ENCODE assay signal across 29 mouse cellular contexts in genomic region chr5:17006807-17007522, GRCm38 (mm10).
DNase-seq lines count a peak whose midpoint lies in the region; ATAC-seq and TF ChIP-seq lines count a peak whose summit lies in the region.
"Had no signal": no experiment of that assay in that cellular context is flagged by ENCODE, and none has a peak within 500 bp of the region (broad histone marks: within the 10 kb centered on the region; RNA-seq: fewer than 3 reads in every experiment).

No protein-coding gene starts in this region.

- no peak overlapping the region for H3K4me2 ChIP-seq in kidney, postnatal 0 days (ENCODE audit: low read length)
- H3K4me2 ChIP-seq in lung, postnatal 0 days (replicated peaks; ENCODE audit: low read depth, low read length) = no peak overlapping the region
- H3K4me2 ChIP-seq: forebrain, embryonic 12.5 days; heart, embryonic 13.5 days; hindbrain, embryonic 14.5 days; limb, embryonic 13.5 days; liver, embryonic 13.5 days had no signal

- no peak for TF ChIP-seq EP300 in lung, postnatal 0 days (IDR thresholded peaks at IDR 0.05)

- no peaks in the 10 kb centered on the region for H3K36me3 ChIP-seq in kidney, postnatal 0 days (ENCODE audit: insufficient read depth, low read length)
- no peaks in the 10 kb centered on the region for H3K36me3 ChIP-seq in lung, postnatal 0 days (ENCODE audit: insufficient read depth, low read length)
- H3K36me3 ChIP-seq: forebrain, embryonic 12.5 days; G1E; heart, embryonic 13.5 days; limb, embryonic 13.5 days; liver, embryonic 13.5 days; midbrain, embryonic 10.5 days had no signal

- H3K27me3 ChIP-seq in kidney, postnatal 0 days (ENCODE audit: insufficient read depth, low read length) = no peaks in the 10 kb centered on the region
- no peaks in the 10 kb centered on the region for H3K27me3 ChIP-seq in lung, postnatal 0 days (replicated peaks; ENCODE audit: insufficient read depth, low read length)
- H3K27me3 ChIP-seq: CH12.LX; forebrain, embryonic 12.5 days; heart, embryonic 13.5 days; limb, embryonic 13.5 days; liver, embryonic 13.5 days; Patski had no signal

- H3K27ac ChIP-seq in kidney, postnatal 0 days = no peak overlapping the region
- no peak overlapping the region for H3K27ac ChIP-seq in lung, postnatal 0 days (ENCODE audit: low read length)
- H3K27ac ChIP-seq: forebrain, embryonic 12.5 days; heart, embryonic 13.5 days; hindbrain, embryonic 14.5 days; limb, embryonic 13.5 days; liver, embryonic 13.5 days; midbrain, embryonic 10.5 days had no signal

- TF ChIP-seq CTCF in kidney, postnatal 0 days (IDR thresholded peaks at IDR 0.05; ENCODE audit: low read depth) = no peak
- no peak for TF ChIP-seq CTCF in lung, postnatal 0 days (IDR thresholded peaks at IDR 0.05)

- no peaks in the 10 kb centered on the region for H3K4me1 ChIP-seq in kidney, postnatal 0 days (replicated peaks; ENCODE audit: insufficient read depth, low read length)
- H3K4me1 ChIP-seq in lung, postnatal 0 days (ENCODE audit: insufficient read depth, low read depth, low read length) = no peaks in the 10 kb centered on the region
- H3K4me1 ChIP-seq: forebrain, embryonic 12.5 days; heart, embryonic 13.5 days; limb, embryonic 13.5 days; liver, embryonic 13.5 days; midbrain, embryonic 10.5 days had no signal

- peak; percentile 10 for DNase-seq in kidney, postnatal 0 days (ENCODE audit: low spot score)
- DNase-seq in kidney, postnatal 36 days = no peak
- peak; percentile 52 for DNase-seq in brain, adult 2 months (ENCODE audit: low read depth, low spot score)
- peak; percentile 19 for DNase-seq in embryo, embryonic 10.5 days (ENCODE audit: low spot score)
- DNase-seq in ovary, postnatal 10 days (ENCODE audit: low spot score) = no peak
- no peak for DNase-seq in lung, postnatal 0 days (ENCODE audit: low spot score)
- DNase-seq: B cell, adult 2 months; cerebellum, adult 11-12 months; cerebellum, postnatal 10 days; gastrocnemius, postnatal 14 days; heart, adult 18-20 months; heart, postnatal 14 days; kidney, adult 18-20 months; liver, embryonic 13.5 days; lung, adult 2 months; lung, postnatal 36 days; right cerebral cortex, postnatal 25 days; thymus, postnatal 36 days had no signal

- no peak overlapping the region for H3K9ac ChIP-seq in kidney, postnatal 0 days (ENCODE audit: low read depth, low read length)
- no peak overlapping the region for H3K9ac ChIP-seq in lung, postnatal 0 days (replicated peaks; ENCODE audit: low read depth)
- H3K9ac ChIP-seq: forebrain, embryonic 12.5 days; heart, embryonic 13.5 days; hindbrain, embryonic 14.5 days; limb, embryonic 13.5 days; liver, embryonic 13.5 days had no signal

- H3K4me3 ChIP-seq in kidney, postnatal 0 days (replicated peaks; ENCODE audit: low read depth, low read length) = no peak overlapping the region
- no peak overlapping the region for H3K4me3 ChIP-seq in lung, postnatal 0 days (ENCODE audit: low read depth, low read length)
- H3K4me3 ChIP-seq: erythroblast, embryonic 14.5 days; forebrain, embryonic 12.5 days; heart, embryonic 13.5 days; limb, embryonic 13.5 days; liver, embryonic 13.5 days; midbrain, embryonic 10.5 days had no signal

- H3K9me3 ChIP-seq in kidney, postnatal 0 days (replicated peaks; ENCODE audit: low read length) = no peaks in the 10 kb centered on the region
- no peaks in the 10 kb centered on the region for H3K9me3 ChIP-seq in lung, postnatal 0 days (ENCODE audit: low read length)
- H3K9me3 ChIP-seq: forebrain, embryonic 12.5 days; G1E; heart, embryonic 13.5 days; limb, embryonic 13.5 days; liver, embryonic 13.5 days; midbrain, embryonic 10.5 days had no signal

- 55% methylated on average over 3 of the region's 3 CpGs for WGBS in kidney, postnatal 0 days
- WGBS in lung, postnatal 0 days = 43% methylated on average over 3 of the region's 3 CpGs

- no peak for ATAC-seq in kidney, postnatal 0 days (replicated peaks; ENCODE audit: low FRiP score, low read depth)
- peak; percentile 64 for ATAC-seq in megakaryocyte, adult 5-6 weeks (ENCODE audit: poor library complexity, severe bottlenecking)
- no peak for ATAC-seq in lung, postnatal 0 days
- ATAC-seq: inflammation-experienced regulatory T-cells, adult 6 months; Patski had no signal

Comparison
In these comparisons a context has a peak if more than half of its experiments do, and no peak if none do; other contexts are left out.
1. DNase-seq: peak in kidney, postnatal 0 days (single experiment), brain, adult 2 months (single experiment) and embryo, embryonic 10.5 days (single experiment); none in kidney, postnatal 36 days (0 of 2), ovary, postnatal 10 days (single experiment) and lung, postnatal 0 days (single experiment).